Mouse (Mus musculus): ENCODE data around the gene Jmjd8.

DNA sequence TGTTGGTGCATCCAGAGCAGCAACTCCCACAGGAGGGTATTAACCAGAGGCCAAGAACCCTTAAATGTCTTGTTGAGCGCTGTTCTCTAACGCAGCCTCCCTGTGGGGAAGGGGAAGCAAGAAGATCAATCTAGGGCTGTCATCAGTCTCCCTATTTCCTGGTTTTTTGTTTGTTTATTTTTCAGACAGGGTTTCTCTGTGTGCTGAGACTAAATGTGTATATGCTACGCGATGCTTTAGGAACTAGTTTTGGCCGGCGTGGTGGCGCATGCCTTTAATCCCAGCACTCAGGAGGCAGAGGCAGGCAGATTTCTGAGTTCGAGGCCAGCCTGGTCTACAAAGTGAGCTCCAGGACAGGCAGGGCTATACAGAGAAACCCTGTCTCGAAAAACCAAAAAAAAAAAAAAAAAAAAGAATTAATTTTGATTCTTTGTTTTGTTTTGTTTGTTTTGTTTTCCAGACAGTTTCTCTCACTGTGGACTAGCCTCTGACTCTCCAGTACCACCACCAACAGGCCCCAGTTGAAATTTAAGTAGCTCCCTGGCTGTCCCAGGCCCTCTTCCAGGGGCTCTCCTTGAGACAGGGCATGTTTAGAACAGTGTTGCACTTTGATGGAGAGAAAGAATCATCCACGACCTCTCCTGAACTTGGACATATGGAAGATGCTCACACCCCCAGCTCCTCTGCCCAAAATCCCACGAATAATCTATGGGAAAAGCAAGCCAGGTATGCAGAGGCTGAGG lies 44.9 kb downstream of the Jmjd8 start:
- no peak for TF ChIP-seq EP300 (IDR thresholded peaks at IDR 0.05; ENCODE audit: insufficient read depth, low read depth, low read length)
- no peak for TF ChIP-seq CTCF (IDR thresholded peaks at IDR 0.05)

Measured in heart, adult 2 months (tissue).